In the genomic region with DNA sequence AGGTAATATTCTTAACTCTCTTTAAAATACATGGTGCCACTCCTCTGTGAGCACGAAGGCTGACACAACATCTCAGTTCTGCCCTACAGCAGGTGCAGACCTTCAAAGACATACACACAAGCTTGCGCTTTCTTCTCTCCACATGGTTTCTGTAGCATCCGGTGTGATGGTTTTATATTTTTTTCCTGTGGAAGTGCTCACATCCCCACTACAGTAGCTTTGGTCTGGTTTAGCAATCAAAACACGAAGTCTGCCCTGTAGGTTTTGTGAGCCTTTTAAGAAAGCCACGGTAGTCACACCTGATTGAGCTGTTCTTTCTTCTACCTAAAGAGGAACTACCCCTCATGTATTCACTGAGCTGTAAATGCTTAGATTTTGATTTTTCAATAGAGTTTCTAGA, we compare ENCODE assay signal across 20 mouse cellular contexts. TPM values are rescaled to one million over a fixed set of nuclear protein-coding genes. Genes with fewer than 3 reads are reported as not detected.
DNase-seq lines count a peak whose midpoint lies in the region; ATAC-seq and TF ChIP-seq lines count a peak whose summit lies in the region.
"Had no signal": no experiment of that assay in that cellular context is flagged by ENCODE, and none has a peak within 500 bp of the region (broad histone marks: within the 10 kb centered on the region; RNA-seq: fewer than 3 reads in every experiment).

No protein-coding gene starts in this region.

- H3K4me3 ChIP-seq in left cerebral cortex, adult 2 months: no peak overlapping the region
- no peak overlapping the region for H3K4me3 ChIP-seq in kidney, embryonic 14.5 days (ENCODE audit: low read length)
- H3K4me3 ChIP-seq: erythroblast, embryonic 14.5 days; heart, adult 2 months; lung, embryonic 15.5 days had no signal

- H3K4me2 ChIP-seq in kidney, embryonic 14.5 days (replicated peaks; ENCODE audit: low read depth, low read length): no peak overlapping the region
- H3K4me2 ChIP-seq: hindbrain, embryonic 14.5 days; lung, embryonic 15.5 days had no signal

- H3K36me3 ChIP-seq in kidney, embryonic 14.5 days (ENCODE audit: control insufficient read depth, insufficient read depth, low read length): no peaks in the 10 kb centered on the region
- H3K36me3 ChIP-seq: lung, embryonic 15.5 days had no signal

- WGBS in kidney, embryonic 14.5 days: 77% methylated on average over 5 of the region's 5 CpGs

- no peak for TF ChIP-seq CTCF in left cerebral cortex, adult 2 months (IDR thresholded peaks at IDR 0.05)

- intact Hi-C loops in left cerebral cortex, adult 2 months (cut with DNase I): no loop called here
- intact Hi-C loops in left cerebral cortex, postnatal 14 days (cut with DNase I): no loop called here

- no peaks in the 10 kb centered on the region for H3K4me1 ChIP-seq in kidney, embryonic 14.5 days (ENCODE audit: control insufficient read depth, insufficient read depth, low read length)
- H3K4me1 ChIP-seq: lung, embryonic 15.5 days had no signal

- no peak for DNase-seq in left cerebral cortex, adult 2 months (ENCODE audit: extremely low spot score in 1 of 2, low spot score in 2 of 2)
- no peak for DNase-seq in left cerebral cortex, postnatal 14 days (ENCODE audit: low spot score in 2 of 2)
- DNase-seq in B cell, adult 2 months: peak; percentile 61 to 64
- DNase-seq in thymus, adult 18-20 months: peak; percentile 36 to 74
- DNase-seq in cerebellum, adult 11-12 months: no peak
- DNase-seq in adrenal gland, postnatal 36 days: no peak
- DNase-seq: cerebellum, adult 8-10 months; heart, adult 2 months; heart, postnatal 10 days; kidney, adult 18-20 months; liver; right cerebral cortex, adult 18-20 months had no signal

- no peaks in the 10 kb centered on the region for H3K27me3 ChIP-seq in kidney, embryonic 14.5 days (ENCODE audit: control insufficient read depth, insufficient read depth, low read length)

- ATAC-seq in common myeloid progenitor, adult 5-6 weeks (replicated peaks; ENCODE audit: low read depth, poor library complexity, severe bottlenecking): 0 out of 2 replicates have a peak, but pooled peaks have one; percentile 22
- ATAC-seq in kidney, embryonic 14.5 days (ENCODE audit: low FRiP score, low TSS enrichment): no peak

- H3K9me3 ChIP-seq in kidney, embryonic 14.5 days (ENCODE audit: control insufficient read depth, low read length): no peaks in the 10 kb centered on the region
- H3K9me3 ChIP-seq: lung, embryonic 15.5 days had no signal

- H3K9ac ChIP-seq in kidney, embryonic 14.5 days (ENCODE audit: low read depth, low read length): no peak overlapping the region
- H3K9ac ChIP-seq: hindbrain, embryonic 14.5 days; lung, embryonic 15.5 days had no signal

- peak overlapping the region; percentile 66; the same call in 1 of the 2 replicates for H3K27ac ChIP-seq in left cerebral cortex, adult 2 months
- H3K27ac ChIP-seq in kidney, embryonic 14.5 days (ENCODE audit: low read depth, low read length): no peak overlapping the region
- H3K27ac ChIP-seq: heart, adult 2 months; hindbrain, embryonic 14.5 days; lung, embryonic 15.5 days had no signal

RNA-seq across cellular contexts. Expression of a gene that starts 12.7 kb away (rescaled TPM):
- total RNA-seq in left cerebral cortex, adult 2 months (2021): 10 to 100 TPM; 64.7 to 73.6 TPM
- total RNA-seq in left cerebral cortex, postnatal 14 days (2021): 10 to 100 TPM; 50.6 to 51.8 TPM
- total RNA-seq in common myeloid progenitor, adult 5-6 weeks (2017): 34.7 and 41.4 TPM in 2 replicates
- 2.0 and 3.6 TPM in 2 replicates for polyA plus RNA-seq in kidney, embryonic 14.5 days (2014; fragmentation: Nextera tagmentation; extraction: Ambion mirVana)
- total RNA-seq in adrenal gland, postnatal 36 days (2021): 1 to 10 TPM; 4.0 to 6.7 TPM
- polyA plus RNA-seq: erythroblast, embryonic 14.5 days had no signal

RNA-seq across cellular contexts. Expression of a gene that starts 34.9 kb away (rescaled TPM):
- not detected for total RNA-seq in left cerebral cortex, adult 2 months (2021)
- total RNA-seq in left cerebral cortex, postnatal 14 days (2021): not detected
- total RNA-seq in common myeloid progenitor, adult 5-6 weeks (2017): not detected in 2 replicates
- polyA plus RNA-seq in kidney, embryonic 14.5 days (2014; fragmentation: Nextera tagmentation; extraction: Ambion mirVana): not detected in 2 replicates
- not detected for total RNA-seq in adrenal gland, postnatal 36 days (2021)
- total RNA-seq: heart, adult 2 months; heart, postnatal 10 days; left cerebral cortex, postnatal 10 days had no signal
- polyA plus RNA-seq: erythroblast, embryonic 14.5 days; heart, adult 2 months; hindbrain, embryonic 14.5 days; lung, embryonic 15.5 days; neural tube, embryonic 14.5 days; stomach, embryonic 14.5 days had no signal

Comparison
In these comparisons a context has a peak if more than half of its experiments do, and no peak if none do; other contexts are left out.
1. DNase-seq: peak in B cell, adult 2 months (2 of 2) and thymus, adult 18-20 months (2 of 2); none in left cerebral cortex, adult 2 months (0 of 2), left cerebral cortex, postnatal 14 days (0 of 2), cerebellum, adult 11-12 months (single experiment) and adrenal gland, postnatal 36 days (0 of 2).